In the genomic region with DNA sequence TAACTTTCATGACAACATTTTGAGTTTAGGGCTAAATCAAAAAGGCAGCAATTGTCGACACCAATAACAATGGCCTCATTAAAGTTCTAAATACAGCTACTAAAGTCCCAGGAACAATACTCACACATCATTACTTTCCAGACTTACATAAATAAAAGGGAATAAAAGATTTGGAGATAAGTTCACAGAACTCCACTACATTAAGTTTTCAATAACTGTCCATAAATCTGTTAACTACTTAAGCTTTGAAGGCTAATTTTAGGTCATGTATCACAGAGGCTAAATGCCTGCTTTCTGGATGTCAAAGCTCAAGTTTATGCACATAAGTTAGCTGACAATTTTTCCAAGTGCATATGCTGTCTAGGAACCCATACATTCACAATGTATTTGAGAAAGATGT, we compare ENCODE assay signal across 24 mouse cellular contexts.
"Had no signal": no experiment of that assay in that cellular context is flagged by ENCODE, and none has a peak within 500 bp of the region (broad histone marks: within the 10 kb centered on the region; RNA-seq: fewer than 3 reads in every experiment).

No protein-coding gene starts in this region.

- H3K9me3 ChIP-seq: heart, embryonic 13.5 days; heart, embryonic 15.5 days; hindbrain, embryonic 13.5 days; hindbrain, embryonic 15.5 days; kidney, embryonic 15.5 days; limb, embryonic 13.5 days; limb, embryonic 15.5 days; liver, embryonic 12.5 days had no signal

- H3K4me3 ChIP-seq: heart, adult 2 months; heart, embryonic 13.5 days; heart, embryonic 15.5 days; hindbrain, embryonic 13.5 days; hindbrain, embryonic 15.5 days; kidney, embryonic 15.5 days; left cerebral cortex, adult 2 months; limb, embryonic 13.5 days; limb, embryonic 15.5 days; liver, embryonic 12.5 days had no signal

- H3K4me1 ChIP-seq: hindbrain, embryonic 13.5 days had no signal

- H3K27me3 ChIP-seq: heart, embryonic 13.5 days; heart, embryonic 15.5 days; hindbrain, embryonic 13.5 days; hindbrain, embryonic 15.5 days; kidney, embryonic 15.5 days; liver, embryonic 12.5 days had no signal

- H3K4me2 ChIP-seq: heart, embryonic 11.5 days; heart, embryonic 13.5 days; heart, embryonic 15.5 days; hindbrain, embryonic 13.5 days; hindbrain, embryonic 15.5 days; kidney, embryonic 15.5 days; limb, embryonic 15.5 days; liver, embryonic 12.5 days had no signal

- H3K36me3 ChIP-seq: heart, embryonic 13.5 days; heart, embryonic 15.5 days; hindbrain, embryonic 13.5 days; hindbrain, embryonic 15.5 days; kidney, embryonic 15.5 days; limb, embryonic 13.5 days; limb, embryonic 15.5 days; liver, embryonic 12.5 days had no signal

- ATAC-seq: intestine, embryonic 16.5 days; liver, embryonic 12.5 days had no signal

- H3K27ac ChIP-seq: heart, adult 2 months; heart, embryonic 13.5 days; heart, embryonic 15.5 days; hindbrain, embryonic 13.5 days; hindbrain, embryonic 15.5 days; kidney, embryonic 15.5 days; kidney, postnatal 0 days; left cerebral cortex, adult 2 months; liver, embryonic 12.5 days; liver, embryonic 14.5 days had no signal

- DNase-seq: gastrocnemius, postnatal 14 days; gastrocnemius, postnatal 36 days; heart, adult 2 months; heart, postnatal 14 days; heart, postnatal 36 days; kidney, adult 11 months; kidney, adult 2 months; kidney, adult 9 months; kidney, postnatal 14 days; kidney, postnatal 36 days; layer of hippocampus, adult 9-11 months had no signal

- H3K9ac ChIP-seq: heart, embryonic 13.5 days; heart, embryonic 15.5 days; hindbrain, embryonic 13.5 days; hindbrain, embryonic 15.5 days; limb, embryonic 13.5 days; limb, embryonic 15.5 days; liver, embryonic 12.5 days; liver, embryonic 14.5 days had no signal
